Mouse (Mus musculus) inflammation-experienced regulatory T-cells, adult 6 months (primary cell): ENCODE data around the gene Tctn1. TPM values are rescaled to one million over a fixed set of nuclear protein-coding genes. Genes with fewer than 3 reads are reported as not detected.

Experiments
- ATAC-seq: one replicate; pipeline ENCODE4 v1.8.0; 2017
- polyA plus RNA-seq, 3 experiments: library from polyadenylated mRNA; unstranded; fragments of 100-300 nt; shearing (Covaris generic); gene quantifications; one replicate each; pipeline ENCODE4 v1.2.1; 2017

The Tctn1 gene
- polyA plus RNA-seq, 3 experiments from 2014 or later: 0.68 to 1.7 (median 0.90) TPM

DNA sequence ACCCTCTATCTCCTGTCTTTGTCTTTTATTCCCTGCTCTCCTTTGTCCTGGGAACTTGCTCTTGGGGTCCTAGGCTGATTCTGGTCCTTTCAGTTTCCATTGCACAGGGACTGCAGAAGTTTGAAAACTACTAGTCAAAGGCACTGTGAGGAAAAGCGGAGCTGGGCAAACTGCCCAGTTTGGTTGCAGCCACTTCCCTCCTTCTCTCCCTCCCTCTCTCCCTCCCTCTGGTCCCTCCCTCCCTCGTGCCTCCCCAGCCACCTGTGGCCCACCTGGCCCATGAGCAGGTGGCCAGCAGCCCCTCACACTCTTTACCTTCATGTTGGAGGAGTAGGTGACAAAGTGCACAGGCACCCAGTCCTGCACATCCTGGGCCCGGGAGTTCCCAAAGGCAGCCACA, 19.1 kb downstream of the Tctn1 start:
- no peak for ATAC-seq

DNA sequence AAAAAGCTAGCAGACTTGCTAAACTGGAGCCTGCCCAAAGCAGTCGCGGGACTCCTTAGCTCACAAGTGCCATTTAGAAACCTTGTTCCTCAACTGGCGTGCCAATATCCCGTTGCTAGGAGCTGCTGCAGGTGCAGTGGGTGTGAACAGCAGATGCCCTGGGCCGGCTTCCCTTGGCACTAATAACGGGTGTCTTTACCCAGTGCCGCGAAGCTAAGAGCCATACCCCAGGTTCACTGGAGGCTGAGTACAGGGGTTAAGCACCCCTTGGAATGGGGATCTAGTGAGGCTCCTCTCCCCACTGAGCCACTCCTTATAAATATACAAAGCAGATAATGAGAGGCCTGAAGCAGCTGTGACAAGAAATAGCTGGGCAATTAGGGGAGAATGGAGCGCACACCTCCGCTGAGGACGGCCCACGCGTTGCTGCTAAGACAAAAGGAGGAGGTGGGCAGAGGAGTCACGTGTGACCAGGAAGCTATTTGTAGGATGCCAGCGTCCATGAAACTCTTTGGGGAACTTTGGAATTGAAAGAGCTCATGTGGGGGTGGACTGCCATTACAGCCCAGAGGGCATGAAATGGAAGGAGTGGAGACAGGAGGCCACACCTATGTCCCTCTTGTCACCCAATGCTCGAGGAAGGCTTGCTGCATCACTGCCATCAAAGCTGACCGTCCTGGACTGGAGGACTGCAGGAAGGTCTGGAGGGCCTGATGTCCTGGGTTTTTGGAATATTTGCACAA, 20.3 kb downstream of the Tctn1 start:
- no peak for ATAC-seq

DNA sequence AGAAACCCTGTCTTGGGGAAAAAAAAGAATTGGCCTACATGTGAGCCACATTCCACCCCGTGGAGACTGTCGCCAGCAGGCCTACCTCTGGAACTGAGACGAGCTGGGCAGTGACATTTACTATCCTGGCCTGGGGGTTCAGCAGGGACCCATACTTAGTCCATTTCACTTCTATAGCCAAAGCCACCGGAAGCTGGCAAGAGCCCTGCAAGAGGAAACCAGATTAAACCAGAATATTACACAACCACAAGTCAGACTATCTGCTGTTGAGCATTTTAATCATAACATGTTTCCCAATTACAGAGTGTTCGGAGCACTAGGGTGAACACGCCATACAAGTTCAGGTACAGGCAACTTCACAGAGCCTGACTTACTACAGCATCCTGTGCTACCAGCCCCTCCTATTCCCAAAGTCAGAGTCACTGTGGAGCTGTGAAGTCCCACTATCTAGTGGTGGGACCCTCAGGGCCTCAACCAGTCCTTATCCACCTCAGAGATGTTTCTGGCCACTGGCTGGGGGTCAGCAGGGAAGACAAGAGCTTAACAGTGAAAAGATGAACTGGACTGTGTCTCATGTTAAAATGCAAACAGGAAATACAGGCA, 21.6 kb downstream of the Tctn1 start:
- no peak for ATAC-seq

DNA sequence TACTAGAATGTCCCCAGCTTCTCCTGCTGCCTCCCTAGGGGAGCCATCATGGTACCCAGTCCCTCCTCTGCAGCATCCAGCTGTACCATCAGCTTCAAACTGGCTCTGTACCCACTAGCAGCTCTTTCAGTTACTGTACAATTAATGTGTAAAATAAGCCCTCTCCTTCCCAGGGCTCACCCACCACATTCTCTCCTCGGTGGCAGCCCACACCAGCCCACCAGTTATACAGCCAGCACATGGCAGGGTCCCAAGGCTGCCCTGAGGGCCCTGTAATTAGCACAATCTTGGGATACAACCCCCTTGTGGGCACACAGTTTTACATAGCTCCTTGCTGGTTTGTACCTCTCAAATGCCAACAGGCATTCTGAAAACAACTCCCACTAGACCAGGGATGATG, 23.3 kb downstream of the Tctn1 start:
- ATAC-seq: no peak

DNA sequence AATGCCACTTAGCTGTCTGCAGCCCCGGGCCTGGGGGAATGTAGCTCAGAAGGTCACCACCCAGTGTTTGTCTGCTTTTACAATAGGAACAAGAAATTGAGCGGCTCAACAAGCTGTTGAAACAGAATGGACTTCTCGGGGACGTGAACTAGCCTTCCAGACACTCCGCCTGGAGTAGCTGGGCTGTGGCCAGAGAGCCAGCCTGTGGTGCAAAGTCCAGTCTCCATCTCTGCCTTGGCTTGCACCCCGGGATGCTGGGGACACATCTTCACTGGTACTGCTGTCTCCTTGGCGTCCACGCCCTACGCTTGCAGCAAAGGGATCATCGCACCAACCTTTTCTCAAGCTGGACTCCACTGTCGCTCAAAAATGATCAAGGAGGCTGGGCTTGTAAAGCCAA, 23.7 kb downstream of the Tctn1 start:
- no peak for ATAC-seq

DNA sequence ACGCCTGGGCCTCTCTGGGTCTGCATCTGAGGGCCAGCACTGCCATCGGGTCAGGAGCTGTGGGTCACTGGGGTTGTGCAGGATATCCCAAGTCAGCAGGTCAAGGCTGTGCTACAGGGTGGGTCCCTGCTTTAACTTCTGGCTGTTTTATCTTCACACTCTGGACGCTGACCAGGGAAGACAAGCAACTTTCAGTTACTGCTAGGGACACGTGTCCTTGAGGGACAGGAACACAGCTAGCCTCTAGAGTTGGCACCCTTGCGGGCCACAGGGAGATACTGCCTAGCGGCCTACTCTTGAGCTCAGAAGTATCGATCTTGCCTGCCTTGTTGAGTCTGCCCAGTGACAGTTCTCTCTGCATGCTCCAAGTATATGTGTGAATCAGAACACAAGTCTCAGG, 24.6 kb downstream of the Tctn1 start:
- ATAC-seq: no peak

DNA sequence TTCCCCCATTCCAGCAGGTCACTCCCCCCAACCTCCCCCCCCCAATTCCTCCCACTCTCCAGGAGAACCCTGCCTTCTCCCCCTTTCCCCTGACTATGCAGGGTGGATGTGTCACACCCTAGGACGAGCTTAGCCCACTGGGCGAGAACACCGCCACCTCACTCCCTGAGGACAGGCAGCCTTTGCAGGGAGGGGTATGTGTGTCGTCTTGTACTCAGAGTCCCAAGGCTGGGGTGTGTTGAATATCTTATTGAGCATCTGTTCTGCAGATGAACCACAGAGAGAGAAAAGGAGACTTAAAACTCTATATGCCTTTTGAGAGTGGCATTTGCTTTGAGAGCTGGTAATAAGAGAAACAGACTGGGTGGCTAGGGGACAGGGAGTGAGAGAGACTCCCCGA, 27.1 kb downstream of the Tctn1 start:
- no peak for ATAC-seq

DNA sequence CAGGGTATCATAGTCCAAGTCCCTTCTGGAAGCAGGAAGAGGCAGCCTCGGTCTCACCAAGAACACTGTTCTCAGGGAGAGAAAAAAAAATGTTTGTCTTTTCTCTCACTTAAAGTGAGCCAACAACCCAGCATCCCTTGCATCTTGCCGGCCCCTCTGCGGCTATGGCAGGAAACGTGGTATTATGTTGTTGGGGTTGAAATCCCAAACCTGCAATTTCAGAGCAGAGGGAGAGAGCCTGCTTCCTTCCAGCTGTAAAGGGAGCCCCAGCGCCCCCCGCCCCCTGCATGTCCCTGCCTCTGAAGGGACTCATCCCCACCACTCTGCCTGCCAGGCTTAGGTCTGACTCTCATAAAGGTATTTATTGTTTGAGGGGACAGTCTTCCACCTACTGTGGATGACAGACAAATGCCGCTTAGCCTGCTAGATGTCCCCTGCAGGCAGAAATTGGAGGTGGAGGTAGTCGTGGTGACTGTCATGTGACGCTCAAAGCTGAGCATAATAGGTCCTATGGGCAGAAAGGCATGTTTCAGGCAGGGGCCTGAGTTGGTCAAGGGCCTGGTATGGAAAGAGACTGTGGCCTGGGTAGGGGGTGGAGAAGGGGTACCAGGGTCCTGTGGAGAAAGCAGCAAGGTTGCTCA, 28.9 kb downstream of the Tctn1 start:
- peak; percentile 18 for ATAC-seq

DNA sequence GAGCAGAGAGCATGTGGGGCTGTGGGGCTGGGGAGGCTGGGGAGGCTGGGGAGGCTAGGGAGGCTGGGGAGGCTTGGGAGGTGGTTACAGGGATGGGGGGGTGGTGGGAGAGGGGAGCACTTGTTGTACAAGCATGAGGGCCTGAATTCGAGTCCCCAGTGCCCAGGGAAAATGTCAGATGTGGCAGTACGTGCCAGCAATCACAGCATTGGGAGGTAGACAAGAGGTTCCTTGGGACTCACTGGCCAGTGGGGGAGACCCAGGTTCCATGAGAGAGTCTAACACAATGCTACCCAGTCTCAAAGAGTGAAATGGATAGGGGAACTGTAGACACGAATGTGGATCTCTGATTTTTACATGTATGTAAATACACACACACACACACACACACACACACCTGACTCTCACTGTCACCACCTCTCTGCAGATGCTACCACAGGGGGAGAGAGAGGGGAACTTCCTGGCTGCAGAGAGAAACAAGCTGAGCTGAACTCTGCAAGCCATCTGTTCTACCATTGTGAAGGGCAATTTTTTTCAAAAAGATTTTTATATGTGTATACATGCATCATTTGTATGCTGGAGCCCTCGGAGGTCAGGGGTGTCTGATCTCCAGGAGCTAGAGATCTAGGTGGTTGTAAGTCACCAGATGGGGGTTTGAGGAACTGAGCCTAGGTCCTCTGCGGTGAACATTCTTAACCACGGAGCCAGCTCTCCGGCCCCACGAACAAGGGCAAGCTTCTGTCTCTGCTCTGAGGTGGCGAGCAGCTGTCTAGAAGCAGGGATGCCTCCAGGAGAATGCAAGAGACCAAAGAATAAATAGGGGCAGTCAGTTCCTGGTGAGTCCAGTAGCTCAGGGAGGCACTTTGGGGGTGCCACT, 29.7 kb downstream of the Tctn1 start:
- peak; percentile 49 for ATAC-seq

DNA sequence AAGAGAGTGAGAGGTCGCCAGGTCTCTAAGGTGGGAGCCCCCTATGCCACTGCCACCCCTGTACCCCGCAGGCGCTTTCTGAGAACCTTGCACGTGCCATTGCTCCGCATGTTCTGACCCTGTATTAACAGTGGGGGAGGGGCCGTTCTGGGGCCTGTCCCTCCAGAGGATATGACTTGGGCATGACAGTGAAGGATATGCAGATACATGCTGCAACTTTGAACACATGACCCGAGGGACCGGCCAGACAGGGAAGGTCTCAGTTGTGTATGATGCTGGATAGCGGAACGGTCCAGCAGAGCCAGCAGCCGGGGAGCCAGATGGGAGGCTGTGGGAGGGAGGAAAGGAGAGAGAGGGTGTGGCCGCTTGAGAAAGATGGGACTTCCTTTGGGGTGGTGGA, 30.6 kb downstream of the Tctn1 start:
- ATAC-seq: peak; percentile 38

DNA sequence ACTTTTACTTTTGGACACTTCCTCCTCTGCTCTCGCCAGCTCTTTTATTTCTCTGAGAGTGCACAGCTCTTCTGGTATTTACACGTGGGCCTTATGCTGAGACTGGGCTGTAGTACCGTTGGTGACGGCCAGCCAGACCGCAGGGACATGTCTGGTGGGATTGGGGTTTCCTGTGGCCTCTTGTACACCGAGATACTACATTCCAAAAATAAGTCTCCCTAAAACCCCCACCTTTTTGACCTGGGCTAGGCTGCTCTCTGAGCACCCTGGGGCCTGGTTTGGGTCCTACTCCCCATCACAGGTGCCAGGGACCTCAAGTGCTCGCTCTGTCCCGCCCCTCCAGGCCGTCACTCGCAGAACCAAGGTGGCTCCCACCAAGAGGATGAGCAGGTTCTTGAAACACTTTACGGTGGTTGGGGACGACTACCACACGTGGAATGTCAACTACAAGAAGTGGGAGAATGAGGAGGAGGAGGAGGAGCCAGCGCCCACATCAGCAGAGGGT, 31.1 kb downstream of the Tctn1 start:
- no peak for ATAC-seq

DNA sequence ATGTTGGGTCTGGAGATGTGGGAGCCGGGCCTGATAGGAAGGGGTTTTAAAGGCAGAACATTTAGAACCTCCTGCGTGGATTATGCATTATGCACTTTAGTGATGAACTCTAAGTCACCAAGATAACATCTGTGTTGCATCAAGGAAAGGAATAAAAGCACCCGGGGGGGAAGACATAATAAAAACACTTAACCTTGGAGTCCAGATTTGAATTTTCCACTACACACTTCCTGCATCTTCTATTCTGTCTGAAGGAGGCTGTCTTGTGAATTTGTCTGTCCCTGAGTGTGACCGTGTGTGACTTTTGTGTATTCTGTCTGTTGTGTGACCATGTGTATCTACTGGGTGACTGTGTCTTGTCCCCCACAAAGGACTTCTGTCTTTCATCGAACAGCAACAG, 32.3 kb downstream of the Tctn1 start:
- peak; percentile 42 for ATAC-seq

DNA sequence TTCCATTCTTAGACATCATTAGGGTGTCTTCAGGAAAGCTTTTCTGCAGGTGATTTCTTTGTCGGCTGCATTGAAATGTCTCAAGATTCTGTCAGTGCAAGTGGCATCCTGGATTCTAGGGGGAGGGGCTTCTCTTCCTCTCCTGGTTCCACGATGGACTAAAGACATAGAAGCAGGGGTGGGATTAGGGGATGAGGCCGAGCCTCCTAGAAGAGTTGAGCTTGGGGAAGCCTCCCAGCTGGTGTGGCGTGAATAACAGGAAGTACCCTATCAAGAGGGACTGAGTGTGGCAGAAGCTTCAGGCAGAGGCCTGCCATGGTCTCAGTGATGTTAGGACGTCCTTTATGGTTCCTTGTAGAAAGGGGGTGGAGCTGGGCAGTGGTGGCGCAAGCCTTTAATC, 32.8 kb downstream of the Tctn1 start:
- ATAC-seq: no peak

DNA sequence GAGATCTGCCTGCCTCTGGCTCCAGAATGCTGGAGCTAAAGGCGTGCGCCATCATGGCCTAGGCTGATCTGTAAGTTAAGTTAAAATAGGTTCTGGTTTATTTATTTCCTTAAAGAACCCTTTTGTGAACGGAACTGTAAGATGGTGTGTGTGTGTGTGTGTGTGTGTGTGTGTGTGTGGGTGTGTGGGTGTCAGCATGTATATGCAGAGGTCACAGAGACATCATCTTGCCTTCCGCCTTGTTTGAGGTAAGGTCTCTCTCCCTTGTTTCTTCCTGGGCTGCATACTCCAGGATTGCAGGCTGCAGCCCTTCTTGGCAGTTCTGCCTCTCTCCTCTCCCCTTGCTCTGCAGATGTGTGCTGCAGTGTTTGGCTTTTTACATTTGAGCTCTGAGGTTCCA, 33.4 kb downstream of the Tctn1 start:
- ATAC-seq: peak; percentile 14

DNA sequence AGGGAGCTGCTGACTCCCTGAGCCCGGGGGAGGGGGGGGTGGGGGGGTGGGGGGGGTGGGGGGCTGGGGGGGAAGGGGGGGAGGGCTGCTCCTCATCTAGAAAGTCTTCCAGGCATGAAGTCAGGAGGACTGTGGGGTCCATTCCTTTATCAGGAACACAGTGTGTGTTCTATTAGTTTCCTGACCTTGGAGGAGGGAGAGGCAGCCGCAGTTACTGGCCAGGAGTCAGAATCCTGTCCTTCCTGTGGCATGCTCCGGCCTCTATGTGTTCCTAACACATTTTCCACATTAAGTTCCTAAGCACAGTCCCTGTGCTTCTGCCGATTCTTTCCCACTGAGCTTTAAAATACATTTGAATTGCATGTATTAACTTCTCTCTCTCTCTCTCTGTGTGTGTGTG, 35.5 kb downstream of the Tctn1 start:
- no peak for ATAC-seq

DNA sequence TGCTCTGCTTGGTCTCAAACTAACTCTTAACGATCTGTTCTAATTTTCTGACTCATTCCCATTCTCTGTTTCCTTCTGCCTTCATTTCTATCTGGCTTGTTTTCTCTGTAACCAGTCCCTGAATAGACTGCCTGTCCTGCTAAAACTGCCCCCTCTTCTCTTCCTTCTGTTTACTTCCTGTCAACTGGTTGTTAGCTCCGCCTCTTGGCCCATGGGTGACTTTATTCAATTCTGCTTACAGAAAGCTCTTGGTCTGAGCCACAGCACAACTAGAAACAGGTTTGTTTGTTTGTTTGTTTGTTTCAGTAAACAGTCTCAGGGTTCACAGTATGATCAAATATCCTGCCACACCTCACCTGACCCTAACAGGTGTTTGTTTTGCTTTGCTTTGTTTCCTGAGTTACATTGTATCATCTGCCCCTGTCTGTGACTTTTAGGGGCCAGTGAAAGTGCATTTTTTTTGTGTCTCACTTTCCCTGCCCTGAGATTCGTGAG, 35.9 kb downstream of the Tctn1 start:
- ATAC-seq: no peak

DNA sequence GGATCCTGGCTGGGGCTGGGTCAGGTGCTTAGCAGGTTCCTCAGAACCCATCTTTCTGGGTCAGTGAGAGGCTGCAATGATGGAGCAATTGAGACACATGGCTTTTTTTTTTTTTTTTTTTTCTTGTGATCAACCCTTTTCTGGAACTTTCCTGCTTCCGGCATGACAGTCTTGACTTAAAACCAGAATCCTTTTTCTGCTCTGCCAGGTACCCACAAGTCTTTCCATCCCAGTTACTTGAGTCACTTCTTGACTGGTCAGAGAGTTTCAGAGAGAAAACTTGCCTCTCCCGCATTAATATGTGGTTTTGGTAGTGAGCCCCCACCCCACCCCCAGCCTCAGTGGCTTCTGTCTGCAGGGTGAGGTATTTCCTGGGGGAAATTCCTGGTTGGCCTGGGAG, 40.0 kb downstream of the Tctn1 start:
- ATAC-seq: no peak

DNA sequence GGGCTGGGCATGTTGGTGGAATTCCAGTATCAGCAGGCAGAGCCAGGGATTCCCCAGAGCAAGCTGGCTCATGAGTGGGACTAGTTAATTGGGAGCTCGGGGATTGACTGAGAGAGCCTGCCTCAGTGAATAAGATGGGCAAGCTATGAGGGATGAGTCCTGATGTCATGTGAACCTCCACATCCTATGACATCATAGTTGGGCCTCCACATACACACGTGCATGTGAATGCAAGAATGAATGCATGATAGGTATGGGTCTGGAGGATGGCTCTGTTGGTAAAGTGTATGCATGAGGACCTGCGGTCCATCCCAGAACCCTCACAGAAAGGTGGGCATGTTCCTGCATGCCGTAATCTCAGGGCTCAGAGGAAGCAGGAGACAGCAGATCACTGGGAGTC, 43.2 kb downstream of the Tctn1 start:
- no peak for ATAC-seq

DNA sequence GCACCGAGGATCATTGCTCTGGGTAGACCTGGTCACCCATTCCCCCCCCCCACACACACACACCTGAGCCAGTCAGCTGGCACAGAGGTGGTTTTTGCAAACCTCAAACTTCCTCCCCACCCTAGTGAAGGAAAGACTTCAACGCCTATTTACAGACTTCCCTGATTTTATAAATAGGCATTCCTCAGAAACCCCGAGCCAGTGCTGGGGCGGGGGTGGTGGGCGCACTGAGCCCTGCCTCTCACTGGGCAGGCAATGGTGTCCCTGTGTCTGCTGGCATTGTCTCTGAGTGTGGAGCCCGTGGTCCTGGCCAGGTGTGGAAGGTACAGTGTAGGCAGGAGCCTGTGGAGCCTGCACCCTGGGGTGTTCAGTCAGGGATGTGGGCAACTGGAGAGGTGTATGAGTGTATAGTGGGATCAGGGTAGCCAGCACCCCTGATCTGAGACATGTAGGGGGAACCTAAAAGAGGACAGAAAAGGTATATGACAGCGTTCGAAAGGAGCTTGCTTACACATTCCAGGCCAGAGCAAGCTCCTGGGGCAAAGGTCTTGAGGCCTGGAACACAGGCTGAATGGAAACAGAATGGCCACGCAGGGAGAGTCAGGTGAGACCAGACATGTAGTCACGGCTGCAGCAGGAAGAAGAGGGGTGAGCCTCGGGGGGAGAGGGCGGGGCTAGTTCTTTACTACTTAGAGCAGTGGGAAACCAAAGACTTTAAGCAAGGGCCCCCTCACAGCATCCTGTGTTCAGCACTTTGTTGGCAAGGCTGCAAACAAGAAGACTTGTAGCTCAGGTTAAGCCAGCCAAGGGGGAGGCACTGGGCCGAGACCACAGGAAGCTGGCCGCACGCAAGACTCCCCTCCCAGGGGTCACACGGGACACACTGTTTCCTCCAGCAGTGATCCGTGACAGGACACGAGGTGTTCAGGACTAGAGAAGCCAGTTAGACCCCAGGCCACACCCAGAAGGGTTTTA, 44.3 kb downstream of the Tctn1 start:
- peak; percentile 81 for ATAC-seq

DNA sequence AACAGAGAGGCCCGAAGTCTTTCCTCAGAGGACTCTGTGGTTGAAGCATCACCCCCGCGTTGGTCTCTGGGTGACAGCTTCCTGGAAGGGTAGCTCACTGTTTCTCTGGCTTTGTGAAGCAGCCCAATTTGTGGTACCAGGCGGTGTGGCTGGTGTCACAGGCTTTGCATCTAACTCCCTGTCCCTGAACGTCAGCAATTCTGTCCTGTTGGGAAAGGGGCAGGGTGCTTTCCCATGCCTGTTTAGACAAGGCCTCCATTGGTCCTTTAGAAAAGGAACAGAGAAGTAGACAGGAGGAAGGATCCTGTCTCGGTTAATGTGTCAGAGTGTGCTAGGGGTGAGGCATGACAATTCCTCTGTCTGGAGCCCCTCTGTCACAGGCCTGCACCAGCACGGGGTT, 45.3 kb downstream of the Tctn1 start:
- peak; percentile 51 for ATAC-seq

DNA sequence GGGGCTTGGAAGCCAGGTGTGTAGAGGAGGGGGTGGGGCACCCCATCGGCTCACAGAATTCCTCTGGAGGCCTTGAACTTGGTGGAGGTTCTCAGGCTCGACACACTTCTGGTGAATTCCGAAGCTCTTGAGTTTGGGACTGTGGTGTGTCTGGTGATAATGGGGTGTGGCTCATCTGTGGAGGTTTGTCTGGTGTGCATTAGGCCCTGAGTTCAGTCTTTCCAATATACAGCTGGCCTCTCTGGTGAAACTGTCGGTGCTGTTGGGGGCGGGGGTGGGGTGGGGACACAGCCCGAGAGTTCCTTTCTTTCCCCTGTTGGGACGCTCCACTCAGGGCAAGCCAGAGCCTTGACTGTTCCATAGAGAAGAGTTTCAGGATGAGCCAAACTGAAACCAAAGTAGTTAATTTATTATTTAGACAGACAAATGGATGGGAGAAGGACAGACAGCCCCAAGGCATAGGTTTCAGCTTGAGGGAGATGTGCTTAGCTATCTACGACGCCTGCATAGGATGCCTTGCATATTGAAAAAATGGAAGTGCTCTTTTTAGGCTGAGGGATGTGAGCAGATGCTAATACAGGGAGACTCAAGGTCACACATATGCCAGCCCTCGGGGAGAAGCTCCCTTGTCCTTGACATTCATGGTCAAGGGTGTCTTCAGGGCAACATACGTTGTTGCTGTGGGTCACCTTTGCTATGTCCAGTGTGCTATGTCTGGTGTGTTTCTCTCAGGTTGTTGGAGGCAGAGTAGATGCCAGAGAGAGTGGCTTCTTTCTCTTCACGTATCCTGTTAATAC, 46.0 kb downstream of the Tctn1 start:
- ATAC-seq: no peak
